Mouse (Mus musculus): ENCODE data around the gene Tfap2c.

Tfap2c gene

GRCm38 (mm10) chr2:172550364-172551080 lies 1.1 kb downstream of the Tfap2c start:
- in situ Hi-C loops (cut with MboI, MseI): loop anchor here in 1 of 2 experiments (10.0 kb wide), 1 partner anchor 224 kb away; no protein-coding TSS in a partner anchor

GRCm38 (mm10) chr2:172551081-172551720 lies 1.8 kb downstream of the Tfap2c start:
- in situ Hi-C loops (cut with MboI, MseI): loop anchor here in 1 of 2 experiments (10.0 kb wide), 1 partner anchor 224 kb away; no protein-coding TSS in a partner anchor

GRCm38 (mm10) chr2:172551872-172552271 lies 2.5 kb downstream of the Tfap2c start:
- in situ Hi-C loops (cut with MboI, MseI): loop anchor here in 1 of 2 experiments (10.0 kb wide), 1 partner anchor 223 kb away; no protein-coding TSS in a partner anchor

- in situ Hi-C loops (cut with MboI, MseI): loop anchor here in 1 of 2 experiments (10.0 kb wide), 1 partner anchor 222 kb away; no protein-coding TSS in a partner anchor
These were observed 3.3 kb downstream of the Tfap2c start for GRCm38 (mm10) chr2:172552666-172553065.

GRCm38 (mm10) chr2:172554211-172554610 lies 4.8 kb downstream of the Tfap2c start:
- in situ Hi-C loops (cut with MboI, MseI): loop anchor here in 1 of 2 experiments (10.0 kb wide), 1 partner anchor 221 kb away; no protein-coding TSS in a partner anchor

GRCm38 (mm10) chr2:172558674-172559468 lies 9.5 kb downstream of the Tfap2c start:
- in situ Hi-C loops (cut with MboI, MseI): loop anchor here in 1 of 2 experiments (10.0 kb wide), 1 partner anchor 216 kb away; no protein-coding TSS in a partner anchor

GRCm38 (mm10) chr2:172561016-172561415 lies 11.6 kb downstream of the Tfap2c start:
- in situ Hi-C loops (cut with MboI, MseI): no loop called here

- in situ Hi-C loops (cut with MboI, MseI): no loop called here
These were observed 18.4 kb downstream of the Tfap2c start for GRCm38 (mm10) chr2:172567835-172568234.

- in situ Hi-C loops (cut with MboI, MseI): no loop called here
These were observed 19.1 kb downstream of the Tfap2c start for GRCm38 (mm10) chr2:172568466-172568865.

GRCm38 (mm10) chr2:172577196-172577766 lies 27.9 kb downstream of the Tfap2c start:
- in situ Hi-C loops (cut with MboI, MseI): no loop called here

GRCm38 (mm10) chr2:172579221-172579620 lies 29.8 kb downstream of the Tfap2c start:
- in situ Hi-C loops (cut with MboI, MseI): no loop called here

GRCm38 (mm10) chr2:172580536-172581265 lies 31.3 kb downstream of the Tfap2c start:
- in situ Hi-C loops (cut with MboI, MseI): loop anchor here in 1 of 2 experiments (10.0 kb wide), 1 partner anchor 544 kb away; no protein-coding TSS in a partner anchor

- in situ Hi-C loops (cut with MboI, MseI): loop anchor here in 1 of 2 experiments (10.0 kb wide), 1 partner anchor 541 kb away; no protein-coding TSS in a partner anchor
These were observed 33.9 kb downstream of the Tfap2c start for GRCm38 (mm10) chr2:172583312-172583711.

- in situ Hi-C loops (cut with MboI, MseI): loop anchor here in 1 of 2 experiments (10.0 kb wide), 1 partner anchor 539 kb away; no protein-coding TSS in a partner anchor
These were observed 35.9 kb downstream of the Tfap2c start for GRCm38 (mm10) chr2:172585329-172585728.

- in situ Hi-C loops (cut with MboI, MseI): loop anchor here in 1 of 2 experiments (10.0 kb wide), 1 partner anchor 536 kb away; no protein-coding TSS in a partner anchor
These were observed 39.7 kb downstream of the Tfap2c start for GRCm38 (mm10) chr2:172589048-172589447.

- in situ Hi-C loops (cut with MboI, MseI): no loop called here
These were observed 41.4 kb downstream of the Tfap2c start for GRCm38 (mm10) chr2:172590839-172591238.

- in situ Hi-C loops (cut with MboI, MseI): no loop called here
These were observed 44.9 kb downstream of the Tfap2c start for GRCm38 (mm10) chr2:172594326-172594725.

- in situ Hi-C loops (cut with MboI, MseI): no loop called here
These were observed 47.7 kb downstream of the Tfap2c start for GRCm38 (mm10) chr2:172597056-172597455.

GRCm38 (mm10) chr2:172597881-172598280 lies 48.5 kb downstream of the Tfap2c start:
- in situ Hi-C loops (cut with MboI, MseI): no loop called here

- in situ Hi-C loops (cut with MboI, MseI): no loop called here
These were observed 55.2 kb downstream of the Tfap2c start for GRCm38 (mm10) chr2:172604625-172605024.

Measured in T-helper 17 cell (primary cell).